Mouse (Mus musculus) liver, embryonic 11.5 days (tissue): ENCODE measurements around the gene Gm17079. TPM values are rescaled to one million over a fixed set of nuclear protein-coding genes. Genes with fewer than 3 reads are reported as not detected.

Experiments used
- polyA plus RNA-seq: library from polyadenylated mRNA; unstranded; fragments of >200 nt; fragmentation: Nextera tagmentation; extraction: Ambion mirVana; gene quantifications from 2 replicates; pipeline ENCODE4 v1.2.1, GENCODE M21; 2014

The Gm17079 gene
- polyA plus RNA-seq, 1 experiment from 2014 or later: not detected

Other genes with a start within 250 kb of the Gm17079 start
- not detected in 2 replicates for gene Vmn2r89, start 243.6 kb downstream of the Gm17079 start, polyA plus RNA-seq
- gene Gm5622, start 142.7 kb downstream of the Gm17079 start, polyA plus RNA-seq: 0.21 TPM in 1 of 2 replicates, not detected in the other
- not detected in 2 replicates for gene Gm17175, start 121.4 kb downstream of the Gm17079 start, polyA plus RNA-seq
- gene Gm17174, start 103.3 kb downstream of the Gm17079 start, polyA plus RNA-seq: not detected in 2 replicates
- gene Gm17078, start 84.2 kb downstream of the Gm17079 start, polyA plus RNA-seq: not detected in 2 replicates
- not detected in 2 replicates for gene Gm4181, start 59.8 kb downstream of the Gm17079 start, polyA plus RNA-seq
- not detected in 2 replicates for gene Gm5800, start 21.7 kb upstream of the Gm17079 start, polyA plus RNA-seq
- gene Ang4, start 78.1 kb upstream of the Gm17079 start, polyA plus RNA-seq: not detected in 2 replicates
- not detected in 2 replicates for gene AY358078, start 104.6 kb upstream of the Gm17079 start, polyA plus RNA-seq
- 7.6 and 13.2 TPM in 2 replicates for gene Ear6, start 158.2 kb upstream of the Gm17079 start, polyA plus RNA-seq
- gene Mettl17, start 189.4 kb upstream of the Gm17079 start, polyA plus RNA-seq: 32.5 and 42.6 TPM in 2 replicates
- 0.07 and 0.14 TPM in 2 replicates for gene Slc39a2, start 197.4 kb upstream of the Gm17079 start, polyA plus RNA-seq
- 19.2 and 21.5 TPM in 2 replicates for gene Ndrg2, start 218.7 kb upstream of the Gm17079 start, polyA plus RNA-seq
- not detected in 2 replicates for gene Tppp2, start 223.0 kb upstream of the Gm17079 start, polyA plus RNA-seq
- gene Rnase13, start 227.3 kb upstream of the Gm17079 start, polyA plus RNA-seq: not detected in 2 replicates